Mouse (Mus musculus): ENCODE results near the gene Plin4. TPM values are rescaled to one million over a fixed set of nuclear protein-coding genes. Genes with fewer than 3 reads are reported as not detected.

Gene Plin4
- total RNA-seq, 2 experiments from 2014 or later, result 7.5 to 10.1 TPM

- Histone ChIP-seq H3K27ac (peak overlapping the region; percentile 95; the same call in 1 of the 2 replicates), H3K4me3 (peak overlapping the region; percentile 64)
- TF ChIP-seq CTCF (conservative IDR thresholded peaks at IDR 0.05), result no peak
- no peak for DNase-seq (ENCODE audit: low spot score in 2 of 2)
Measured at GRCm38 (mm10) chr17:56137839-56138613, 28.4 kb upstream of the Plin4 start.

GRCm38 (mm10) chr17:56136558-56136957 is 27.0 kb upstream of the Plin4 start:
- no peak for DNase-seq (ENCODE audit: low spot score in 2 of 2)
- H3K27ac ChIP-seq, result no peak overlapping the region
- no peak for TF ChIP-seq CTCF (conservative IDR thresholded peaks at IDR 0.05)
- H3K4me3 ChIP-seq, result no peak overlapping the region

GRCm38 (mm10) chr17:56134463-56134971 is 24.9 kb upstream of the Plin4 start:
- Histone ChIP-seq H3K4me3 (peak overlapping the region; percentile 22), H3K27ac (peak overlapping the region; percentile 58)
- peak; percentile 90 for TF ChIP-seq CTCF (conservative IDR thresholded peaks at IDR 0.05)
- no peak for DNase-seq (ENCODE audit: low spot score in 2 of 2)

- no peak for DNase-seq (ENCODE audit: low spot score in 2 of 2)
- TF ChIP-seq CTCF (conservative IDR thresholded peaks at IDR 0.05), result no peak
- Histone ChIP-seq H3K27ac (peak overlapping the region; percentile 58), H3K4me3 (peak overlapping the region; percentile 32)
Measured at GRCm38 (mm10) chr17:56133457-56134363, 24.1 kb upstream of the Plin4 start.

GRCm38 (mm10) chr17:56132661-56133060 is 23.1 kb upstream of the Plin4 start:
- TF ChIP-seq CTCF (conservative IDR thresholded peaks at IDR 0.05), result peak; percentile 99; the same call in 1 of the 2 replicates
- H3K27ac ChIP-seq, result no peak overlapping the region
- DNase-seq (ENCODE audit: low spot score in 2 of 2), result peak in 1 of 2 experiments; percentile 66
- H3K4me3 ChIP-seq, result no peak overlapping the region

- DNase-seq (ENCODE audit: low spot score in 2 of 2), result peak in 1 of 2 experiments; percentile 78
- TF ChIP-seq CTCF (conservative IDR thresholded peaks at IDR 0.05), result peak; percentile 86
Measured at GRCm38 (mm10) chr17:56131814-56132213, 22.2 kb upstream of the Plin4 start.

GRCm38 (mm10) chr17:56131136-56131535 is 21.5 kb upstream of the Plin4 start:
- Histone ChIP-seq H3K27ac (no peak overlapping the region), H3K4me3 (no peak overlapping the region)
- DNase-seq (ENCODE audit: low spot score in 2 of 2), result no peak
- no peak for TF ChIP-seq CTCF (conservative IDR thresholded peaks at IDR 0.05)

More at GRCm38 (mm10) chr17:56131814-56132213, 22.2 kb upstream of the Plin4 start:
- Histone ChIP-seq H3K27ac (no peak overlapping the region), H3K4me3 (no peak overlapping the region)

- no peak for DNase-seq (ENCODE audit: low spot score in 2 of 2)
- no peak overlapping the region for H3K4me3 ChIP-seq
- H3K27ac ChIP-seq, result no peak overlapping the region
- no peak for TF ChIP-seq CTCF (conservative IDR thresholded peaks at IDR 0.05)
Measured at GRCm38 (mm10) chr17:56128246-56128645, 18.6 kb upstream of the Plin4 start.

GRCm38 (mm10) chr17:56126175-56126574 is 16.6 kb upstream of the Plin4 start:
- TF ChIP-seq CTCF (conservative IDR thresholded peaks at IDR 0.05), result no peak

GRCm38 (mm10) chr17:56125276-56125630 is 15.7 kb upstream of the Plin4 start:
- no peak for TF ChIP-seq CTCF (conservative IDR thresholded peaks at IDR 0.05)
- Histone ChIP-seq H3K4me3 (no peak overlapping the region), H3K27ac (no peak overlapping the region)
- DNase-seq (ENCODE audit: low spot score in 2 of 2), result no peak

More at GRCm38 (mm10) chr17:56126175-56126574, 16.6 kb upstream of the Plin4 start:
- Histone ChIP-seq H3K27ac (no peak overlapping the region), H3K4me3 (no peak overlapping the region)
- DNase-seq (ENCODE audit: low spot score in 2 of 2), result no peak

- peak in 1 of 2 experiments; percentile 71 for DNase-seq (ENCODE audit: low spot score in 2 of 2)
- Histone ChIP-seq H3K27ac (peak overlapping the region; percentile 4; the same call in 1 of the 2 replicates), H3K4me3 (no peak overlapping the region; the same call in 1 of the 2 replicates)
- peak; percentile 88 for TF ChIP-seq CTCF (conservative IDR thresholded peaks at IDR 0.05)
Measured at GRCm38 (mm10) chr17:56124377-56125275, 15.0 kb upstream of the Plin4 start.

Measured in layer of hippocampus, adult 2 months (tissue).